Comparison of ENCODE assay signal across 21 mouse cellular contexts in the genomic region with DNA sequence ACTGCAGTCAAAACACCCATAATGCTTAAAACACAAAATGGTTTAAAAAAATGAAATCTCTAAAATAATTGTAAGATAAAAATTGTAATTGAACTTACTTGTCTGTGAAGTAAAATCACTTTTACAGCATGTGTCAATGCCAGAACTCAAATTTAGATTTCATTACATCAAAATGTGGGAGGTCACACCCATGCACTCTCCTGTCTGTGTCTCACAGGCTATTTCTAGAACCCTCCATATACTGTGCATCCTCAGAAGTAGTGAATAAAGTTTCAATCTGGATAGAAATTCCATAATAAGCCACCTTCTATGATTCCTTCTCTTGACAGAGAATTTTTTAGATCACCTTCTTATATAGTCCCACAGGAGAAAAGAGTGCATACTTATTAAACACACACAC.
"Had no signal": no experiment of that assay in that cellular context is flagged by ENCODE, and none has a peak within 500 bp of the region (broad histone marks: within the 10 kb centered on the region; RNA-seq: fewer than 3 reads in every experiment).

No protein-coding gene starts in this region.

- DNase-seq: heart, postnatal 10 days; heart, postnatal 14 days; heart, postnatal 36 days; heart, postnatal 4 days; kidney, adult 11 months; kidney, adult 18-20 months; kidney, adult 2 months; kidney, adult 8-10 months; kidney, adult 9 months; kidney, postnatal 14 days; kidney, postnatal 25 days; kidney, postnatal 36 days; kidney, postnatal 4 days; layer of hippocampus, adult 9-11 months; layer of hippocampus, postnatal 36 days had no signal

- ATAC-seq: hindbrain, embryonic 16.5 days; hindbrain, postnatal 0 days; inflammation-experienced regulatory T-cells, adult 6 months; intestine, embryonic 15.5 days; intestine, embryonic 16.5 days; intestine, postnatal 0 days had no signal
